Mouse (Mus musculus) myocyte (in vitro differentiated cells): ENCODE results near the gene Socs4. TPM values are rescaled to one million over a fixed set of nuclear protein-coding genes. Genes with fewer than 3 reads are reported as not detected.

Experiments
- H3K27me3 ChIP-seq: one replicate; pipeline ENCODE4 v1.6.1; 2011; ENCODE audit not compliant: control insufficient read depth, insufficient read depth, insufficient read length
- H3K36me3 ChIP-seq: one replicate; pipeline ENCODE4 v1.6.1; 2011; ENCODE audit not compliant: control insufficient read depth, insufficient read depth
- H3K4me2 ChIP-seq: one replicate; pipeline ENCODE4 v1.6.1; 2011; ENCODE audit warnings: low read depth, control low read depth
- H3K4me3 ChIP-seq: one replicate; pipeline ENCODE4 v1.5.1; 2011; ENCODE audit warnings: mild to moderate bottlenecking, control low read depth, moderate library complexity
- H3K79me2 ChIP-seq: one replicate; pipeline ENCODE4 v1.6.1; 2011; ENCODE audit not compliant: control insufficient read depth, insufficient read depth
- H3ac ChIP-seq: one replicate; pipeline ENCODE4 v1.6.1; 2011; ENCODE audit not compliant: control insufficient read depth, insufficient read length
- CEBPB ChIP-seq: IDR thresholded peaks from 2 replicates; pipeline ENCODE4 v1.6.1; 2011; ENCODE audit warnings: mild to moderate bottlenecking, moderate library complexity; ENCODE audit not compliant: poor library complexity, insufficient read depth, severe bottlenecking
- E2F4 ChIP-seq: IDR thresholded peaks from one replicate; pipeline ENCODE4 v1.6.1; 2011; ENCODE audit warnings: mild to moderate bottlenecking, control low read depth, moderate library complexity; ENCODE audit not compliant: insufficient read depth
- MAX ChIP-seq: IDR thresholded peaks from one replicate; pipeline ENCODE4 v1.6.1; 2011; ENCODE audit warnings: low read depth, mild to moderate bottlenecking, control low read depth
- MYOD1 ChIP-seq, 3 experiments: IDR thresholded peaks; one replicate each; pipeline ENCODE4 v1.6.1; 2011; ENCODE audit warnings: control low read depth in 2 of 3, low read depth in 2 of 3, mild to moderate bottlenecking in 2 of 3, moderate library complexity in 1 of 3; ENCODE audit not compliant: insufficient read length in 2 of 3, control insufficient read depth in 1 of 3
- MYOG ChIP-seq, 3 experiments: IDR thresholded peaks; one replicate each; pipeline ENCODE4 v1.6.1; 2011; ENCODE audit warnings: control low read depth in 2 of 3, low read depth in 2 of 3, mild to moderate bottlenecking in 2 of 3; ENCODE audit not compliant: insufficient read length in 2 of 3, control insufficient read depth in 1 of 3, insufficient read depth in 1 of 3
- POLR2A ChIP-seq: IDR thresholded peaks from one replicate; pipeline ENCODE4 v1.6.1; 2011; ENCODE audit warnings: low read depth, mild to moderate bottlenecking, control low read depth, moderate library complexity; ENCODE audit not compliant: insufficient read length
- POLR2AphosphoS2 ChIP-seq: IDR thresholded peaks from one replicate; pipeline ENCODE4 v1.6.1; 2011; ENCODE audit warnings: low read depth, control low read depth; ENCODE audit not compliant: insufficient read length
- REST ChIP-seq: IDR thresholded peaks from one replicate; pipeline ENCODE4 v1.6.1; 2011; ENCODE audit warnings: mild to moderate bottlenecking, control low read depth, moderate library complexity; ENCODE audit not compliant: insufficient read depth, insufficient read length
- SRF ChIP-seq: IDR thresholded peaks from one replicate; pipeline ENCODE4 v1.6.1; 2011; ENCODE audit warnings: low read depth; ENCODE audit not compliant: control insufficient read depth, insufficient read length
- TCF12 ChIP-seq: IDR thresholded peaks from one replicate; pipeline ENCODE4 v1.6.1; 2011; ENCODE audit warnings: mild to moderate bottlenecking, control low read depth; ENCODE audit not compliant: poor library complexity, insufficient read depth, severe bottlenecking
- TCF3 ChIP-seq: IDR thresholded peaks from one replicate; pipeline ENCODE4 v1.6.1; 2011; ENCODE audit warnings: low read depth, control low read depth; ENCODE audit not compliant: insufficient read length
- USF1 ChIP-seq: IDR thresholded peaks from one replicate; pipeline ENCODE4 v1.6.1; 2011; ENCODE audit warnings: low read depth, mild to moderate bottlenecking, control low read depth, moderate library complexity
- polyA plus RNA-seq: library from polyadenylated mRNA; unstranded; fragments of >200 nt; fragmentation: generic; extraction: Trizol; gene quantifications from one replicate; pipeline ENCODE4 v1.2.1, GENCODE M21; 2012; ENCODE audit warnings: missing spikeins

Socs4 gene
- polyA plus RNA-seq, 1 experiment: 2.5 TPM

DNA sequence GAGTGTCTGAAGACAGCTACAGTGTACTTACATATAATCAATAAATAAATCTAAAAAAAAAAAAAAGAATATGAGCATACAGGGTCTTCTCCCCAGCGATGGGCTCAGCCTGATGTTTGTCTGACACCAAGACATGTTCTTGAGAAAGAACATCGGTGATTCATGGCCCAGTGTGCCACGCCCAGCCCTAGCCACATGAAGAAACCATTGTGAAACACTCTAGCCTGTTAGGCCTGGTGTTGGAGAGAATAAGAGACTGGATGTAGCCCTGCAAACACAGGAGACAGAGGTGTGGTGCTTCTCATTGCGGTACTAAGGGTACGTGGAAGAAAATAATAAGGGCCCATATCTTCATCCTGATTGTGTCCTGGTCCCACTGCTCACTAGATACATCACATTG is 50.6 kb downstream of the Socs4 start:
- no peaks in the 10 kb centered on the region for H3K79me2 ChIP-seq
- TF ChIP-seq MYOG (IDR thresholded peaks at IDR 0.05; ENCODE audit: control insufficient read depth in 1 of 3, insufficient read depth in 1 of 3, insufficient read length in 2 of 3, low read depth in 2 of 3) (no peak), CEBPB (peak; percentile 75)
- H3K36me3 ChIP-seq: peaks cover 5% of the 10 kb centered on the region
- H3ac ChIP-seq: no peak overlapping the region
- no peak overlapping the region for H3K4me2 ChIP-seq
- H3K4me3 ChIP-seq: no peak overlapping the region
- H3K27me3 ChIP-seq: no peaks in the 10 kb centered on the region

GRCm38 (mm10) chr14:47331920-47332319 is 55.2 kb downstream of the Socs4 start:
- no peak overlapping the region for H3ac ChIP-seq

DNA sequence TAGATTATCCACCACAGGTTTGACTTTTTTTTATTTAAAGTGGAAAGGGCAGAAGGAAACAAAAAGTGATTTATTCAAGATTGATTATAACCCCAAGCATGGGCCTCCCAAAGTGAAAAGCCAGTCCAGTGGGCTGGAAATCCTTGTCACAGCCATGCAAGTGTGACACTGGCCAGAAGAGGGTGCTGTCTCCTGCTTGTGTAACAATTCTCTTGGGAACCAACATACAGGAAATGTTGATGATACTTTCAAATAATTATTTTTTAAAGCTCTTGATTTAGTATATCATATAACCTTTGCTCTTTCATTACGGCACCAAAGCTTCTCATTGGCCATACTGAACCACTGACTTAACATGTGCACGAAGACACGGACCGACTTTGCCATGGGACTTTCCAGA is 58.1 kb downstream of the Socs4 start:
- Histone ChIP-seq H3K27me3 (no peaks in the 10 kb centered on the region), H3ac (no peak overlapping the region), H3K36me3 (no peaks in the 10 kb centered on the region), H3K4me3 (no peak overlapping the region), H3K4me2 (no peak overlapping the region), H3K79me2 (no peaks in the 10 kb centered on the region)
- TF ChIP-seq POLR2AphosphoS2 (no peak), TCF3 (no peak), MAX (no peak), POLR2A (no peak), USF1 (no peak), SRF (no peak), MYOG (IDR thresholded peaks at IDR 0.05; ENCODE audit: control insufficient read depth in 1 of 3, insufficient read depth in 1 of 3, insufficient read length in 2 of 3, low read depth in 2 of 3) (no peak), E2F4 (no peak), CEBPB (no peak), MYOD1 (IDR thresholded peaks at IDR 0.05; ENCODE audit: control insufficient read depth in 1 of 3, insufficient read length in 2 of 3, low read depth in 2 of 3) (no peak), REST (no peak), TCF12 (no peak)

More at GRCm38 (mm10) chr14:47331920-47332319, 55.2 kb downstream of the Socs4 start:
- Histone ChIP-seq H3K4me2 (no peak overlapping the region), H3K36me3 (no peaks in the 10 kb centered on the region), H3K4me3 (no peak overlapping the region), H3K79me2 (no peaks in the 10 kb centered on the region), H3K27me3 (no peaks in the 10 kb centered on the region)
- TF ChIP-seq SRF (no peak), MYOD1 (IDR thresholded peaks at IDR 0.05; ENCODE audit: control insufficient read depth in 1 of 3, insufficient read length in 2 of 3, low read depth in 2 of 3) (no peak), TCF12 (no peak), CEBPB (no peak), USF1 (no peak), POLR2A (no peak), TCF3 (no peak), E2F4 (no peak), MAX (no peak), POLR2AphosphoS2 (no peak), MYOG (IDR thresholded peaks at IDR 0.05; ENCODE audit: control insufficient read depth in 1 of 3, insufficient read depth in 1 of 3, insufficient read length in 2 of 3, low read depth in 2 of 3) (no peak), REST (no peak)

DNA sequence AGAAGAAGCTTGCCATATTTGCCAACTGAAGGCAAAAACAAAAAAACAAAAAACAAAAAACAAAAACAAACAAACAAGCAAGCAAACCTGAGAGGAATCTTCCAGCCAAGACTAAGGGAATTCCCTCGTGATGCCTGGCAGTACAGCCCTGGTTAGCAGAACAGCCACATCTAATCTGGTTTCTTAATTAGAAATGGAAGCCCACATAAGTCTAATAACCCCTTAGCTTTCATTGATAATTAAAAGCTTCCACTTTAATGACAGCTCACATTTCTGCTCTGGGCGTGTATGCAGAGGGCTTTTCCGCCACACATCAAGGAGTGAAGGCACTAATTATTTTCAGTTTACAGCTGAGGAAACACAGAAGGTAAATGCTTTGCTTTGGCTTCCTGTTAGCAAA is 58.6 kb downstream of the Socs4 start:
- no peak overlapping the region for H3K4me3 ChIP-seq
- H3K79me2 ChIP-seq: no peaks in the 10 kb centered on the region
- no peak overlapping the region for H3ac ChIP-seq
- TF ChIP-seq CEBPB (no peak), USF1 (no peak), REST (no peak), MYOD1 (IDR thresholded peaks at IDR 0.05; ENCODE audit: control insufficient read depth in 1 of 3, insufficient read length in 2 of 3, low read depth in 2 of 3) (no peak), E2F4 (no peak), SRF (no peak), TCF3 (no peak), TCF12 (no peak), MAX (no peak), MYOG (IDR thresholded peaks at IDR 0.05; ENCODE audit: control insufficient read depth in 1 of 3, insufficient read depth in 1 of 3, insufficient read length in 2 of 3, low read depth in 2 of 3) (no peak), POLR2A (no peak)
- no peaks in the 10 kb centered on the region for H3K36me3 ChIP-seq
- H3K27me3 ChIP-seq: no peaks in the 10 kb centered on the region
- no peak overlapping the region for H3K4me2 ChIP-seq

DNA sequence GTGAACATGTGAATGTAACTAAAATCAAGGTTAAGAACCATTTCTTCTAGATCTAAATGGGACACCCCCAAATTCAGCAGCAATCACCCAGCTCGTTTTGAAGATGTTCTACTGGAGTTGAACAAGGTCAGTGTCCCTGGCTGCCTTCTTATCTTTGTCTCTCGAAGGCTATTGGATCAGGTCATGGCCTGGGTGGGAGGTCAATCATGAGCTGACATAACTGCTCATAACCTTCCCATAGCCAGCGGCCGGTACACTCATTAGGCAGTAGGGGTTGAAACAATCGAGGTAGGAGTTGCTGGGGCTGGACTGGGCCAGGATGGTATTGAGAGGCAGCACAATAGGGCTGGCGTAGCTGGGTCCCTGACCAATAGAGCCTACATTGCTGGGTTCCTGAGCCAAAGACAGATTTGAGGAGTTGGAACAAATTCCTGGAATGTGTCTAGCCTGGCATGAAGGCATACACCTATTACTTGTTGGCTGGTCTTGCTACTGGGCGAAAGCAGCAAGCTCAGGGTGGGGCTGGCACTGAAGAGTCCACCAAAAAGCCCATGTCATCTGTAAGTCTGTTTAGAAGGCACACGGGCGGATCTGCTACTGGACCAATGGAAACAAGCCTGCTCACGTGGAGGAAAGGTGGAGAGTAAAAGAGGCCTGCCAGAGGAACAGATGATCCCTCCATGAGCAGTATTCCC is 63.6 kb downstream of the Socs4 start:
- no peak for TF ChIP-seq MYOD1 (IDR thresholded peaks at IDR 0.05; ENCODE audit: control insufficient read depth in 1 of 3, insufficient read length in 2 of 3, low read depth in 2 of 3)
- TF ChIP-seq POLR2A: no peak
- TF ChIP-seq MAX: no peak
- TF ChIP-seq CEBPB: no peak
- TF ChIP-seq TCF3: no peak
- TF ChIP-seq MYOG (IDR thresholded peaks at IDR 0.05; ENCODE audit: control insufficient read depth in 1 of 3, insufficient read depth in 1 of 3, insufficient read length in 2 of 3, low read depth in 2 of 3): no peak
- TF ChIP-seq E2F4: no peak
- no peak for TF ChIP-seq TCF12
- TF ChIP-seq USF1: no peak
- TF ChIP-seq REST: no peak
- no peak for TF ChIP-seq POLR2AphosphoS2
- TF ChIP-seq SRF: no peak
- H3K27me3 ChIP-seq: no peaks in the 10 kb centered on the region
- no peak overlapping the region for H3ac ChIP-seq
- no peak overlapping the region for H3K4me2 ChIP-seq
- no peaks in the 10 kb centered on the region for H3K79me2 ChIP-seq
- H3K36me3 ChIP-seq: no peaks in the 10 kb centered on the region
- H3K4me3 ChIP-seq: no peak overlapping the region
